Mouse (Mus musculus) T-helper 2 cell (primary cell): ENCODE results near the gene Apbb2.

Experiments used
- in situ Hi-C: fragments of 300-600 bp; cut with MboI, MseI; formaldehyde crosslinking; loops from one replicate; pipeline ENCODE4 v1.15.1; 2025; ENCODE audit warnings: high pct_unique_total_duplicates

The Apbb2 gene

GRCm38 (mm10) chr5:66518411-66519006, 100.1 kb downstream of the Apbb2 start:
- in situ Hi-C loops: no loop called here

- in situ Hi-C loops: no loop called here
Observed at GRCm38 (mm10) chr5:66517503-66517902, 101.1 kb downstream of the Apbb2 start.

GRCm38 (mm10) chr5:66516311-66516710, 102.3 kb downstream of the Apbb2 start:
- in situ Hi-C loops: no loop called here

GRCm38 (mm10) chr5:66515271-66515670, 103.3 kb downstream of the Apbb2 start:
- in situ Hi-C loops: no loop called here

- in situ Hi-C loops: no loop called here
Observed at GRCm38 (mm10) chr5:66514659-66515058, 103.9 kb downstream of the Apbb2 start.

- in situ Hi-C loops: no loop called here
Observed at GRCm38 (mm10) chr5:66513412-66513811, 105.2 kb downstream of the Apbb2 start.

- in situ Hi-C loops: no loop called here
Observed at GRCm38 (mm10) chr5:66512519-66512918, 106.1 kb downstream of the Apbb2 start.

GRCm38 (mm10) chr5:66510716-66511115, 107.9 kb downstream of the Apbb2 start:
- in situ Hi-C loops: no loop called here

GRCm38 (mm10) chr5:66509151-66509550, 109.4 kb downstream of the Apbb2 start:
- in situ Hi-C loops: no loop called here

- in situ Hi-C loops: no loop called here
Observed at GRCm38 (mm10) chr5:66505578-66505977, 113.0 kb downstream of the Apbb2 start.

- in situ Hi-C loops: no loop called here
Observed at GRCm38 (mm10) chr5:66505071-66505470, 113.5 kb downstream of the Apbb2 start.

- in situ Hi-C loops: no loop called here
Observed at GRCm38 (mm10) chr5:66504434-66504747, 114.2 kb downstream of the Apbb2 start.

GRCm38 (mm10) chr5:66503557-66504433, 114.8 kb downstream of the Apbb2 start:
- in situ Hi-C loops: no loop called here

GRCm38 (mm10) chr5:66503033-66503432, 115.6 kb downstream of the Apbb2 start:
- in situ Hi-C loops: no loop called here

GRCm38 (mm10) chr5:66499621-66500020, 119.0 kb downstream of the Apbb2 start:
- in situ Hi-C loops: no loop called here

GRCm38 (mm10) chr5:66498140-66498539, 120.4 kb downstream of the Apbb2 start:
- in situ Hi-C loops: no loop called here

- in situ Hi-C loops: no loop called here
Observed at GRCm38 (mm10) chr5:66497479-66498087, 121.0 kb downstream of the Apbb2 start.

- in situ Hi-C loops: no loop called here
Observed at GRCm38 (mm10) chr5:66496881-66497360, 121.7 kb downstream of the Apbb2 start.

GRCm38 (mm10) chr5:66494651-66495050, 123.9 kb downstream of the Apbb2 start:
- in situ Hi-C loops: no loop called here

GRCm38 (mm10) chr5:66492563-66492960, 126.0 kb downstream of the Apbb2 start:
- in situ Hi-C loops: no loop called here

- in situ Hi-C loops: no loop called here
Observed at GRCm38 (mm10) chr5:66491907-66492562, 126.5 kb downstream of the Apbb2 start.

GRCm38 (mm10) chr5:66486028-66486427, 132.6 kb downstream of the Apbb2 start:
- in situ Hi-C loops: no loop called here
